Mouse (Mus musculus): ENCODE results near the gene Mea1. TPM values are rescaled to one million over a fixed set of nuclear protein-coding genes. Genes with fewer than 3 reads are reported as not detected.

The Mea1 gene
- polyA plus RNA-seq (2017; shearing (Covaris generic)), result 184 TPM

GRCm38 (mm10) chr17:46678416-46678815 lies at the start of gene Mea1:
Gene Mea1 (plus strand): TSS chr17:46678793.

GRCm38 (mm10) chr17:46645561-46646321 lies 32.9 kb upstream of the Mea1 start, which contains the start of the genes Klc4 and Mrpl2:
Gene Klc4 (minus strand): TSS chr17:46646022.
Gene Mrpl2 (plus strand): TSS chr17:46646229.

GRCm38 (mm10) chr17:46650232-46651031 lies 28.2 kb upstream of the Mea1 start, which contains the start of gene Cul7:
Gene Cul7 (plus strand): TSS chr17:46650337.

GRCm38 (mm10) chr17:46673850-46674529 lies 4.6 kb upstream of the Mea1 start, which contains the start of gene Rrp36:
Gene Rrp36 (minus strand): TSS chr17:46674352.

GRCm38 (mm10) chr17:46680760-46681373 lies 2.3 kb downstream of the Mea1 start, which contains the start of gene Klhdc3:
Gene Klhdc3 (minus strand): TSS chr17:46680914.

GRCm38 (mm10) chr17:46704887-46705835 lies 26.6 kb downstream of the Mea1 start, which contains the start of gene Ppp2r5d:
Gene Ppp2r5d (minus strand): TSS chr17:46705111.

GRCm38 (mm10) chr17:46710959-46711597 lies 32.5 kb downstream of the Mea1 start, which contains the start of gene Pex6:
Gene Pex6 (plus strand): TSS chr17:46711463.

GRCm38 (mm10) chr17:46728904-46729318 lies 50.3 kb downstream of the Mea1 start, which contains the start of gene Gnmt:
Gene Gnmt (minus strand): TSS chr17:46729168.

Other genes with a start within 250 kb of the Mea1 start
- gene Crip3, start 249.9 kb upstream of the Mea1 start, polyA plus RNA-seq (2017; shearing (Covaris generic)), result not detected
- not detected for gene Slc22a7, start 240.3 kb upstream of the Mea1 start, polyA plus RNA-seq (2017; shearing (Covaris generic))
- gene Ttbk1, start 191.1 kb upstream of the Mea1 start, polyA plus RNA-seq (2017; shearing (Covaris generic)), result 0.15 TPM
- gene Dnph1, start 182.1 kb upstream of the Mea1 start, polyA plus RNA-seq (2017; shearing (Covaris generic)), result 8.3 TPM
- 9.2 TPM for gene Cul9, start 132.4 kb upstream of the Mea1 start, polyA plus RNA-seq (2017; shearing (Covaris generic))
- 4.5 TPM for gene Srf, start 122.6 kb upstream of the Mea1 start, polyA plus RNA-seq (2017; shearing (Covaris generic))
- gene Ptk7, start 49.3 kb upstream of the Mea1 start, polyA plus RNA-seq (2017; shearing (Covaris generic)), result not detected
- 27.1 TPM for gene Klc4, start 32.8 kb upstream of the Mea1 start, polyA plus RNA-seq (2017; shearing (Covaris generic))
- 62.4 TPM for gene Mrpl2, start 32.6 kb upstream of the Mea1 start, polyA plus RNA-seq (2017; shearing (Covaris generic))
- gene Cul7, start 28.5 kb upstream of the Mea1 start, polyA plus RNA-seq (2017; shearing (Covaris generic)), result 12.7 TPM
- gene Rrp36, start 4.4 kb upstream of the Mea1 start, polyA plus RNA-seq (2017; shearing (Covaris generic)), result 69.6 TPM
- 82.1 TPM for gene Klhdc3, start 2.1 kb downstream of the Mea1 start, polyA plus RNA-seq (2017; shearing (Covaris generic))
- 57.8 TPM for gene Ppp2r5d, start 26.3 kb downstream of the Mea1 start, polyA plus RNA-seq (2017; shearing (Covaris generic))
- 3.1 TPM for gene Pex6, start 32.7 kb downstream of the Mea1 start, polyA plus RNA-seq (2017; shearing (Covaris generic))
- 0.27 TPM for gene Gnmt, start 50.4 kb downstream of the Mea1 start, polyA plus RNA-seq (2017; shearing (Covaris generic))
- 57.0 TPM for gene Cnpy3, start 73.4 kb downstream of the Mea1 start, polyA plus RNA-seq (2017; shearing (Covaris generic))
- gene Ptcra, start 84.9 kb downstream of the Mea1 start, polyA plus RNA-seq (2017; shearing (Covaris generic)), result not detected
- gene 2310039H08Rik, start 93.8 kb downstream of the Mea1 start, polyA plus RNA-seq (2017; shearing (Covaris generic)), result 30.9 TPM
- gene Rpl7l1, start 103.9 kb downstream of the Mea1 start, polyA plus RNA-seq (2017; shearing (Covaris generic)), result 154 TPM
- 17.6 TPM for gene Bicral, start 179.7 kb downstream of the Mea1 start, polyA plus RNA-seq (2017; shearing (Covaris generic))
- gene Tbcc, start 211.9 kb downstream of the Mea1 start, polyA plus RNA-seq (2017; shearing (Covaris generic)), result 18.5 TPM
- gene Prph2, start 231.7 kb downstream of the Mea1 start, polyA plus RNA-seq (2017; shearing (Covaris generic)), result not detected